Mouse (Mus musculus): ENCODE measurements around the gene Slc12a8.

DNA sequence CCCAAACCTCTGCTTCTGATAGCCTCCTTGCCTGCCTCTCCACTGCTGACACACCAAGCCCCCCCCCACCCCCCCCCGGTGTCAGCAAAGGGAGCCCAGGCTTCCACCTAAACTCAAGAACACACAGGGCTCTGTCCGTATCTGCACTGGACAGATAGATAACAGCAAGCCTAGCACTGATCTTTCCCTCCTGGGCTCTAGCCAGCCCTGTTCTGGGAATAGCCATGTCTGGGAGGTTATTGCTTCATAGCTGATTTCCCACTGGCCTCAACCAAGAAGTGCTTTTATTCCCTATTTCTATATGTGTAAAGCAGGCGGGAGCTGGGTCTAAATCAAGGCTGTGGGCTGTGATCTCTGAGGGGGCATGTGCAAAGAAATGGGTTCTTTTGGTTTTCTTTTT is 61.3 kb downstream of the Slc12a8 start:
- no peak for TF ChIP-seq HCFC1 (IDR thresholded peaks at IDR 0.05; ENCODE audit: borderline replicate concordance, insufficient read depth, low read length)
- TF ChIP-seq ZC3H11A (IDR thresholded peaks at IDR 0.05; ENCODE audit: borderline replicate concordance, low read depth, low read length), result no peak

Measured in ES-E14 (cell line).